Mouse (Mus musculus): ENCODE measurements around the gene Prss43. TPM values are rescaled to one million over a fixed set of nuclear protein-coding genes. Genes with fewer than 3 reads are reported as not detected.
"Not testable (repeated sequence)": the region's sequence is repeated elsewhere in the genome, so short reads cannot be mapped to it uniquely, and the experiment has no call there.

The Prss43 gene
- polyA plus RNA-seq, 1 experiment, result not detected

DNA sequence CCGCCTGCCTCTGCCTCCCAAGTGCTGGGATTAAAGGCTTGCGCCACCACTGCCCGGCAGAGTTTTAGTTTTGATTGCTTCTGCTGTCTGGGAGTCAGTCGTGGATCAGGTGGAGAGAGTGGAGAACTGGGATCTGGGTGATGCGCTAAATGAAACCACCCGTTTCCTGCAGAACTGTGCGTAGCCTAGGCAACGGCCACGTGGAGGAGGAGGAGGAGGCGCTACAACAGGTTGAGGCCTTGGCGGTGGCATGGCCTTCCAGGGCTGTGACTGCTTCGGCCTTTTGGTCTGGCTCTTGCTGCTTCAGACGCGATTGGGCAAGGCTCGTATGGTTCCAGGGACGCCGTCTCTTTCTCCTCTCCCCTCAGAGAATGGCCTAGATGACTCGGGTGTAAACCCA is 12.7 kb upstream of the Prss43 start, which contains the start of gene Prss44:
Prss44 (plus strand) TSS at position 206 of the 400 bp plus-strand sequence.
- Histone ChIP-seq H3K36me3 (ENCODE audit: control insufficient read depth, insufficient read depth, low read length) (no peaks in the 10 kb centered on the region), H3K4me3 (ENCODE audit: extremely low read depth, insufficient read depth, insufficient read length) (no peak within 1 kb of the TSS), H3K27ac (ENCODE audit: insufficient read depth, low read length) (no peak within 1 kb of the TSS), H3K4me1 (ENCODE audit: control insufficient read depth, insufficient read depth, insufficient read length) (no peaks in the 10 kb centered on the region), H3K27me3 (ENCODE audit: control insufficient read depth, insufficient read depth, low read length) (no peaks in the 10 kb centered on the region)
- no peak for DNase-seq (ENCODE audit: low read depth in 1 of 2, low spot score in 2 of 2)
- 72% methylated on average over 18 of the region's 18 CpGs for WGBS
- no peak for TF ChIP-seq CTCF (IDR thresholded peaks at IDR 0.05; ENCODE audit: extremely low read depth, insufficient read depth, insufficient read length, insufficient replicate concordance)
- no peak for TF ChIP-seq POLR2A (IDR thresholded peaks at IDR 0.05; ENCODE audit: low read depth, low read length)

DNA sequence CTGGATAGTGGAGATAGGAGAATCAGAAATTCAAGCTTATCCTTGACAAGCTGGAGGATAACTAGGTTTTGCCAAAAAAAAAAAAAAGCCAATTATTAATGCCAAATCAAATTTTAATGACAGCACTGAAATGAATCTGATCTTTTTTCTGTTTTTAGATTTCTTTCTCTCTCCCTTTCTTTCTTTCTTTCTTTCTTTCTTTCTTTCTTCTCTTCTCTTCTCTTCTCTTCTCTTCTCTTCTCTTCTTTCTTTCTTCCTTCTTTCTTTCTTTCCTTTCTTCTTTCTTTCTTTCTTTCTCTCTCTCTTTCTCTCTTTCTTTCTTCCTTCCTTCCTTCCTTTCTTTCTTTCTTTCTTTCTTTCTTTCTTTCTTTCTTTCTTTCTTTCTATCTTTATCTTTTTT is 5.9 kb upstream of the Prss43 start:
- not testable (repeated sequence) for H3K27me3 ChIP-seq (ENCODE audit: control insufficient read depth, insufficient read depth, low read length); H3K27ac ChIP-seq (ENCODE audit: insufficient read depth, low read length); H3K4me3 ChIP-seq (ENCODE audit: extremely low read depth, insufficient read depth, insufficient read length); H3K36me3 ChIP-seq (ENCODE audit: control insufficient read depth, insufficient read depth, low read length); H3K4me1 ChIP-seq (ENCODE audit: control insufficient read depth, insufficient read depth, insufficient read length); DNase-seq (ENCODE audit: low read depth in 1 of 2, low spot score in 2 of 2)

DNA sequence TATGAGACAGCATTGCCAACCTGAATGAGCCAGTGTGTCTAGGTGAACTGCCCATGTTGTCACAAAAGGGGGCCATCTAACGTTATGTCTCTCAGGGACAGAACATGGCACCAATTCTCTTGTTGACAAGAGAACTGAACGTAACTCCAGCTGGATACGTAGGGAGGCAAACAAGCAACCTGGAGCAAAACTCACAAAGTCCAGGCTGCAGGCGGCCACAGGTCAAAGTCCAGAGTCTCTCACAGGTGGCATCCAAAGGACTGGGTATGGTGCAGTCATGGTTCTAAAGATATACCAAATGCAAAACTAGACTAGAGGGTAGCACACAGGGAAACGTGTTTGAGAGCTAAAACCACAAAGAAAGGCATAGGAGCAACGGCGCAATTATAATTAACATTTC is 5.1 kb upstream of the Prss43 start:
- Histone ChIP-seq H3K4me3 (ENCODE audit: extremely low read depth, insufficient read depth, insufficient read length) (no peak overlapping the region), H3K36me3 (ENCODE audit: control insufficient read depth, insufficient read depth, low read length) (no peaks in the 10 kb centered on the region), H3K27me3 (ENCODE audit: control insufficient read depth, insufficient read depth, low read length) (no peaks in the 10 kb centered on the region), H3K27ac (ENCODE audit: insufficient read depth, low read length) (no peak overlapping the region), H3K4me1 (ENCODE audit: control insufficient read depth, insufficient read depth, insufficient read length) (no peaks in the 10 kb centered on the region)
- DNase-seq (ENCODE audit: low read depth in 1 of 2, low spot score in 2 of 2), result no peak
- 90% methylated on average over 7 of the region's 7 CpGs for WGBS
- TF ChIP-seq POLR2A (IDR thresholded peaks at IDR 0.05; ENCODE audit: low read depth, low read length), result no peak
- no peak for TF ChIP-seq CTCF (IDR thresholded peaks at IDR 0.05; ENCODE audit: extremely low read depth, insufficient read depth, insufficient read length, insufficient replicate concordance)

DNA sequence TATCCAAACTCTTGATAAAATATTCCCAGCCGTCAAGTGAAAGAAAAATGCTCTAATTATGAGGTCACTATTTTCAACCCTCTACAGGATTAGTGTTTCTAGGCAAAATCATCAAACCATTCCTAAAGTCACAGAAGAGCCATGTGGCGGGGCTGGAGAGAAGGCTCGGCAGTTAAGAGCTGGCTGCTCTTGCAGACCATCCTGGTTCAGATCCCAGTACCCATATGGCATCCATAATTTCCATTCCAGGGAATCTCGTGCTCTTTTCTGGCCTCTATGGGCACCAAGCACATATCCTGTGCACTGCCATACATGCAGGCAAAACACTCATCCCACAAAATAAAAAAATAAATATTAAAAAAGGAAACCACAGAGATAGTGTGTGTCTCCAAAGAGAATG is 1.1 kb upstream of the Prss43 start:
- H3K27ac ChIP-seq (ENCODE audit: insufficient read depth, low read length), result no peak overlapping the region
- WGBS, result 68% methylated on average over 4 of the region's 4 CpGs
- TF ChIP-seq POLR2A (IDR thresholded peaks at IDR 0.05; ENCODE audit: low read depth, low read length) (no peak), CTCF (IDR thresholded peaks at IDR 0.05; ENCODE audit: extremely low read depth, insufficient read depth, insufficient read length, insufficient replicate concordance) (no peak)
- DNase-seq (ENCODE audit: low read depth in 1 of 2, low spot score in 2 of 2), result no peak
- no peaks in the 10 kb centered on the region for H3K36me3 ChIP-seq (ENCODE audit: control insufficient read depth, insufficient read depth, low read length)
- H3K4me1 ChIP-seq (ENCODE audit: control insufficient read depth, insufficient read depth, insufficient read length), result no peaks in the 10 kb centered on the region
- H3K4me3 ChIP-seq (ENCODE audit: extremely low read depth, insufficient read depth, insufficient read length), result no peak overlapping the region
- H3K27me3 ChIP-seq (ENCODE audit: control insufficient read depth, insufficient read depth, low read length), result no peaks in the 10 kb centered on the region

DNA sequence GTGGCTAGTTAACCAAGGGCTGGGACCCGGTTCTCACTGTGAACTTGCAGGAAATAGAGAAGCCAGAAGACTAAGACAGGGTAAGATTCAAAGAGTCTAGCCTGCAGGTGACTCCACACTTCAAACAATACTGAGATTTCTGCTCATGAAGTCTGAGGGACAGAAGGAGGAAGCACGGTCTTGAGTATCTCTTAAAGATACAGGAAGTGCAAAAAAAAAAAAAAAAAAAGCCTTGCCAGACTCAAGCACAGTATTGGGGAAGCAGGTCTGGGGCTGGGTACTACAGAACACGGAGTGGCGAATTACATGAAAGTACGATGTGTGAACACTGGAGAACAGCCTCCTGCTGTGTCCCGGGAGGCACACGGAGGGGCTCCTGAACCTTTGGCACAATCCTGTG is 658 bp upstream of the Prss43 start:
- no peak for TF ChIP-seq CTCF (IDR thresholded peaks at IDR 0.05; ENCODE audit: extremely low read depth, insufficient read depth, insufficient read length, insufficient replicate concordance)
- no peak for TF ChIP-seq POLR2A (IDR thresholded peaks at IDR 0.05; ENCODE audit: low read depth, low read length)
- Histone ChIP-seq H3K4me3 (ENCODE audit: extremely low read depth, insufficient read depth, insufficient read length) (no peak overlapping the region), H3K36me3 (ENCODE audit: control insufficient read depth, insufficient read depth, low read length) (no peaks in the 10 kb centered on the region), H3K27me3 (ENCODE audit: control insufficient read depth, insufficient read depth, low read length) (no peaks in the 10 kb centered on the region), H3K27ac (ENCODE audit: insufficient read depth, low read length) (no peak overlapping the region), H3K4me1 (ENCODE audit: control insufficient read depth, insufficient read depth, insufficient read length) (no peaks in the 10 kb centered on the region)
- peak in 1 of 2 experiments; percentile 5 for DNase-seq (ENCODE audit: low read depth in 1 of 2, low spot score in 2 of 2)
- WGBS, result 14% methylated on average over 7 of the region's 7 CpGs

DNA sequence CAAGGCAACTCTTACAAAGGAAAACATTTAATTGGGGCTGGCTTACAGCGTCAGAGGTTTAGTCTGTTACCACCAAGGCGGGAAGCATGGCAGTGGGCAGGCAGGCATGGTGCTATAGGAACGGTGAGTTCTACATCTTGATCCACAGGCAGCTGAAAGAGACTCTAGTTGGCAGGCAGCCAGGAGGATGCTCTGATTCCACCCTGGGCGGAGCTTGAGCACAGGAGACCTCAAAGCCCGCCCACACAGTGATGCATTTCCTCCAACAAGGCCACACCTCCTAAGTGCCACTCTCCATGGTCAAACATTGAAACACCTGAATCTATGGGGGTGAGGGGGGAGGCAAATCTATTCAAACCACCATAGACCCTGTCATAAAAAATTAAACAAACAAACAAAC is 6.5 kb downstream of the Prss43 start:
- Histone ChIP-seq H3K4me1 (ENCODE audit: control insufficient read depth, insufficient read depth, insufficient read length) (no peaks in the 10 kb centered on the region), H3K27me3 (ENCODE audit: control insufficient read depth, insufficient read depth, low read length) (no peaks in the 10 kb centered on the region), H3K4me3 (ENCODE audit: extremely low read depth, insufficient read depth, insufficient read length) (no peak overlapping the region), H3K27ac (ENCODE audit: insufficient read depth, low read length) (no peak overlapping the region), H3K36me3 (ENCODE audit: control insufficient read depth, insufficient read depth, low read length) (no peaks in the 10 kb centered on the region)
- 76% methylated on average over 5 of the region's 5 CpGs for WGBS
- DNase-seq (ENCODE audit: low read depth in 1 of 2, low spot score in 2 of 2), result no peak
- TF ChIP-seq POLR2A (IDR thresholded peaks at IDR 0.05; ENCODE audit: low read depth, low read length), result no peak
- TF ChIP-seq CTCF (IDR thresholded peaks at IDR 0.05; ENCODE audit: extremely low read depth, insufficient read depth, insufficient read length, insufficient replicate concordance), result no peak

DNA sequence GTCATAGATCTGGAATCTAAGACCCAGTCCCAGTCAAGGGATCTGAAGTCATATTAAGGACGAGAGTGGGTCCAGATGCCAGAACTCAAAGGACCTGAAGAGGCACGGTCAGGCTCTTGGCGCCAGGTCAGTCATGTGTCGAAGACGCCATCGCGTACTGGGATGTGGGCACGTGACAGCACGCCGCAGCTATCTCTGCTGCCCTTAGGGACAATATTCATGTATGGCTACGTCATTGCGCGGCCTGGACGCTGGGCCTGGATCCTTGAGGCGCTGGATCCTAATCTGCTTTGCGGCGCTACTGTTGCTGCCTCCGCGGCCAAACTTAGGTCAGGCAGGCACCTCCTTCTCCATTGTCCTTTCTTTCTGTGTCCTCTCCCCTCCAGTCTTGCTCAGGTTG is 7.9 kb downstream of the Prss43 start, which contains the start of gene Prss45:
Prss45 (plus strand) TSS at position 178 of the 400 bp plus-strand sequence.
- WGBS, result 94% methylated on average over 19 of the region's 19 CpGs
- no peaks in the 10 kb centered on the region for H3K27me3 ChIP-seq (ENCODE audit: control insufficient read depth, insufficient read depth, low read length)
- TF ChIP-seq POLR2A (IDR thresholded peaks at IDR 0.05; ENCODE audit: low read depth, low read length) (no peak), CTCF (IDR thresholded peaks at IDR 0.05; ENCODE audit: extremely low read depth, insufficient read depth, insufficient read length, insufficient replicate concordance) (no peak)

More for the DNA sequence above, 7.9 kb downstream of the Prss43 start, which contains the start of gene Prss45:
- H3K4me3 ChIP-seq (ENCODE audit: extremely low read depth, insufficient read depth, insufficient read length), result no peak within 1 kb of the TSS
- H3K36me3 ChIP-seq (ENCODE audit: control insufficient read depth, insufficient read depth, low read length), result no peaks in the 10 kb centered on the region
- H3K27ac ChIP-seq (ENCODE audit: insufficient read depth, low read length), result no peak within 1 kb of the TSS
- no peak for DNase-seq (ENCODE audit: low read depth in 1 of 2, low spot score in 2 of 2)
- no peaks in the 10 kb centered on the region for H3K4me1 ChIP-seq (ENCODE audit: control insufficient read depth, insufficient read depth, insufficient read length)
